Mouse (Mus musculus) lung, postnatal 0 days (tissue): ENCODE measurements around the gene Epx. TPM values are rescaled to one million over a fixed set of nuclear protein-coding genes. Genes with fewer than 3 reads are reported as not detected.

ENCODE experiments used
- ATAC-seq: fragments of 200-750 bp; cut with Nextera tagmentation; 2 replicates; pipeline ENCODE4 v1.8.0; 2017; ENCODE audit warnings: moderate library complexity
- DNase-seq: peaks from one replicate; pipeline ENCODE4 v3.0.0-alpha.2; 2016; ENCODE audit warnings: low spot score
- H3K27ac ChIP-seq: fragments of 300-500 bp; sonication (generic); 2 replicates; pipeline ENCODE4 v1.5.1; 2014; ENCODE audit warnings: antibody characterized with exemption, mild to moderate bottlenecking, low read length, mixed read lengths
- H3K27me3 ChIP-seq: fragments of 300-500 bp; sonication (generic); replicated peaks from 2 replicates; pipeline ENCODE4 v1.6.1; 2014; ENCODE audit warnings: low read length, mixed read lengths; ENCODE audit not compliant: insufficient read depth
- H3K36me3 ChIP-seq: fragments of 300-500 bp; sonication (generic); 2 replicates; pipeline ENCODE4 v1.6.1; 2014; ENCODE audit warnings: low read length, mixed read lengths; ENCODE audit not compliant: insufficient read depth
- H3K4me1 ChIP-seq: fragments of 300-500 bp; sonication (generic); 2 replicates; pipeline ENCODE4 v1.6.1; 2014; ENCODE audit warnings: antibody characterized with exemption, low read depth, low read length, mixed read lengths; ENCODE audit not compliant: insufficient read depth
- H3K4me2 ChIP-seq: fragments of 300-500 bp; sonication (generic); replicated peaks from 2 replicates; pipeline ENCODE4 v1.6.1; 2014; ENCODE audit warnings: low read depth, mild to moderate bottlenecking, low read length, moderate library complexity, mixed read lengths
- H3K4me3 ChIP-seq: fragments of 300-500 bp; sonication (generic); 2 replicates; pipeline ENCODE4 v1.5.1; 2014; ENCODE audit warnings: low read depth, low read length
- H3K9ac ChIP-seq: fragments of 300-500 bp; sonication (generic); replicated peaks from 2 replicates; pipeline ENCODE4 v1.6.1; 2014; ENCODE audit warnings: low read depth, mild to moderate bottlenecking
- H3K9me3 ChIP-seq: fragments of 300-500 bp; sonication (generic); 2 replicates; pipeline ENCODE4 v1.6.1; 2016; ENCODE audit warnings: low read length, mixed read lengths
- CTCF ChIP-seq: IDR thresholded peaks from 2 replicates; pipeline ENCODE4 v1.5.1; 2016; ENCODE audit warnings: antibody characterized with exemption, mild to moderate bottlenecking
- EP300 ChIP-seq: IDR thresholded peaks from 2 replicates; pipeline ENCODE4 v1.6.1; 2016; ENCODE audit warnings: antibody characterized with exemption, mild to moderate bottlenecking, control low read depth
- WGBS: fragments of 180-500 bp; shearing (Covaris S2); extraction: QIAGEN DNeasy Blood & Tissue Kit; methylation state at CpG from one replicate; pipeline ENCODE4 v1.1.7; 2014; 5-methylcytosine and 5-hydroxymethylcytosine counted together
- polyA plus RNA-seq: library from polyadenylated mRNA; unstranded; fragments of >200 nt; fragmentation: Nextera tagmentation; extraction: Ambion mirVana; gene quantifications from 2 replicates; pipeline ENCODE4 v1.2.1, GENCODE M21; 2015

The Epx gene
- polyA plus RNA-seq, 1 experiment from 2014 or later, result not detected

DNA sequence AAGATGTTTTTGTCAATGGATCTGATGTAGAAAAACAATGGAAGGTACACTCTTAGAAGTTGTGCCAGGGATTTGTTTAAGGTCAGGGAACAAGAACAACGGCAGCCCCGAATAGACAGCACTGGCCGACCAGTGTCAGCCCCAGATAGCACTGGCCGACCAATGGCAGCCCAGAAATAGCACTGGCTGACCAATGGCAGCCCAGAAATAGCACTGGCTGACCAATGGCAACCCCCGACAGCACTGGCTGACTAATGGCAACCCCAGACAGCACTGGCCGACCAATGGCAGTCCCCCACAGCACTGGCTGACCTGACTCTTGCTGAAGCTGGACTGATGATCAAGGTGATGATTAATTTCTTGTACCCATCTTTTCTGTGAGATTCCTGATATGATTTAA is 27.5 kb downstream of the Epx start:
- Histone ChIP-seq H3K4me2 (no peak overlapping the region), H3K9ac (no peak overlapping the region), H3K27ac (no peak overlapping the region), H3K36me3 (no peaks in the 10 kb centered on the region), H3K27me3 (no peaks in the 10 kb centered on the region), H3K4me1 (no peaks in the 10 kb centered on the region), H3K9me3 (no peaks in the 10 kb centered on the region), H3K4me3 (no peak overlapping the region)
- WGBS, result 61% methylated on average over 6 of the region's 6 CpGs
- ATAC-seq, result no peak
- TF ChIP-seq CTCF, result no peak
- no peak for DNase-seq

- Histone ChIP-seq H3K36me3 (no peaks in the 10 kb centered on the region), H3K27me3 (no peaks in the 10 kb centered on the region), H3K9me3 (no peaks in the 10 kb centered on the region), H3K27ac (no peak overlapping the region), H3K4me2 (no peak overlapping the region), H3K4me1 (no peaks in the 10 kb centered on the region), H3K4me3 (no peak overlapping the region), H3K9ac (no peak overlapping the region)
- ATAC-seq (no peak), DNase-seq (no peak)
- WGBS, result 82% methylated on average over 12 of the region's 12 CpGs
- TF ChIP-seq EP300 (no peak), CTCF (no peak)
These were observed 28.3 kb downstream of the Epx start for GRCm38 (mm10) chr11:87846968-87847600.

- Histone ChIP-seq H3K36me3 (no peaks in the 10 kb centered on the region), H3K4me2 (no peak overlapping the region), H3K27me3 (no peaks in the 10 kb centered on the region), H3K9ac (no peak overlapping the region), H3K27ac (no peak overlapping the region), H3K9me3 (no peaks in the 10 kb centered on the region), H3K4me1 (no peaks in the 10 kb centered on the region), H3K4me3 (no peak overlapping the region)
- 76% methylated on average over 3 of the region's 3 CpGs for whole genome bisulfite sequencing
- ATAC-seq, result no peak
- TF ChIP-seq CTCF (no peak), EP300 (no peak)
- no peak for DNase-seq
These were observed 33.9 kb downstream of the Epx start for GRCm38 (mm10) chr11:87841436-87841835.

DNA sequence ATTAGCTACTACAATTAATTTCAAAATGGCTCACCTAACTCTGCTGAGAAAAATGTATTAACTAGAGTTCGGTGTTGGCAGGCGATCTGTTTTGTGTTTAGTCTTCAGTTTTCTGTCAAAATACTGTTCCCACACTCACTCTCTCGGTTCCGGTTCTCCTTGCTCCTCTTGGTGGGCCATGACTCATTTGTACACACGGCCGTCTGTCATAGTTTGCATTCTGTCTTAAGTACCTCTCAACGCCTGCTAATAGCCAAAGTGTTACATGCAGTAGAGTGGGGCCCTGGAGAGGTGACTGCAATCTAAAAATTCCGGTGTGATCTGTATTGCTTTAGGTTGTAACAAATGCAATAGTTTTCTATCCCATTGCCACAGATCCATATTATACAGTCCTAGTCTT is 34.7 kb downstream of the Epx start:
- Histone ChIP-seq H3K4me1 (no peaks in the 10 kb centered on the region), H3K4me3 (no peak overlapping the region), H3K9me3 (no peaks in the 10 kb centered on the region), H3K4me2 (no peak overlapping the region), H3K27ac (no peak overlapping the region), H3K27me3 (no peaks in the 10 kb centered on the region), H3K9ac (no peak overlapping the region), H3K36me3 (no peaks in the 10 kb centered on the region)
- DNase-seq (peak; percentile 91), ATAC-seq (peak; percentile 93)
- peak; percentile 76 for TF ChIP-seq EP300
- TF ChIP-seq CTCF, result no peak
- 42% methylated on average over 8 of the region's 8 CpGs for WGBS

DNA sequence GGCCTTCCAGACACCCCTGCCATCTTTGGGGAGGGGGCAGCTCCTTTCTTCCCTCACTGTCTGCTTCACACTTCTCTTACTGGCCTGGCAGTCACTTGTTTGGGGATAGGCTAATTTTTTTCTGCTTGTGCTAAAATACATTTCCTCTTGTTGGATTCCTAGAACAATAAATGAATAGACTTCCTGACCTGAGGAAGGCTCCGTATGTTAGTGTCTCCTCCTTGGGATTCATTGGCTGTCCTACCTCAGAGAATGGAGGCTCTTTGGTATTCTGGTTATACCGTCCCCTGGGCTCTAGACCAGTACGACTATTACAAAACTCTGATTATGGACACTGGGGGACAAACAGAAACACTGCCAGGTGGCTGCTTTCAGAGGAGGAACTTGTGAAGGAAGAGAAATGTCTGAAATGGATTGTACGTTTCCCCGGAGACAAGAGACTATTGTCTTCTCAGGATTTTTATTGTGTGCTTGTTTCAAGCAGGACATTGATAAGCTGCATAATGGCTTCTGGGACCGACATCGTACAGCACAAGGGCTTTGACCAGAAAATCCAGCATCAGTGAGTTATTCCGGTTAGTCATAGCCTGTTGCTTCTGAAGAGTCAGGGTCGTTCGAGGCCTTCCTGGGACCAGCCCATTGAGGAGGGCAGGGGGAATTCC is 47.0 kb downstream of the Epx start, which contains the start of gene Lpo:
Gene Lpo (minus strand): TSS at position 51 of the 662 bp plus-strand sequence.
- H3K27me3 ChIP-seq, result no peaks in the 10 kb centered on the region
- H3K4me1 ChIP-seq, result no peaks in the 10 kb centered on the region
- H3K4me3 ChIP-seq, result no peak within 1 kb of the TSS
- no peak within 1 kb of the TSS for H3K27ac ChIP-seq
- H3K9me3 ChIP-seq, result no peaks in the 10 kb centered on the region
- DNase-seq, result no peak
- no peaks in the 10 kb centered on the region for H3K36me3 ChIP-seq
- no peak within 1 kb of the TSS for H3K9ac ChIP-seq
- WGBS, result 44% methylated on average over 10 of the region's 10 CpGs
- H3K4me2 ChIP-seq, result no peak within 1 kb of the TSS
- no peak for ATAC-seq
- TF ChIP-seq CTCF (no peak), EP300 (no peak)

DNA sequence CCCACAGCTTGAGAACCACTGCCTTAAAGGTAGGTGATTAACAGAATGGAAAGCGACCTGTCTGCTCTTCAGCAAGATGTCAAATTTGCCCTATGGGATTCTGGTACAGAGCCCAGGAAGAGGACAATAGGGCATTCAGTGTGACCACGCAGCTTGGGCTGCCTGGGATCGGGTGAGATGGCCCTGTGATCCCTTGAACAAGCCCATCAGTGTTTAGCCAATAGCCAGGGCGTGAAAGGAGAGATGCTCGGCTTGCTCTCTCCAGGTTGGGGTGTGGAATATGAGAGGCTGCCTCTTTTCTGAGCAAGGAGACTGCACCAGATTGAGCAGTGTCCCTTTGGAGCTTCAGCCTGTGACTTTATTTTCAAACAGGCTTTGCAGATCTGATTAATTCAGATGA is 53.8 kb downstream of the Epx start:
- WGBS, result 51% methylated on average over 5 of the region's 5 CpGs
- H3K9me3 ChIP-seq, result no peaks in the 10 kb centered on the region
- no peak overlapping the region for H3K4me3 ChIP-seq
- ATAC-seq, result no peak
- H3K27ac ChIP-seq, result no peak overlapping the region
- H3K4me2 ChIP-seq, result no peak overlapping the region
- no peaks in the 10 kb centered on the region for H3K36me3 ChIP-seq
- H3K27me3 ChIP-seq, result no peaks in the 10 kb centered on the region
- no peak overlapping the region for H3K9ac ChIP-seq
- no peak for DNase-seq
- H3K4me1 ChIP-seq, result no peaks in the 10 kb centered on the region
- no peak for TF ChIP-seq EP300
- no peak for TF ChIP-seq CTCF
